Mouse (Mus musculus) left cerebral cortex, adult 6 months (tissue): Measurements from ENCODE around the gene Amer2. TPM values are rescaled to one million over a fixed set of nuclear protein-coding genes. Genes with fewer than 3 reads are reported as not detected.

ENCODE experiments used
- long read RNA-seq, 2 experiments: library from polyadenylated mRNA; unstranded; transcript quantifications; one replicate each; pipeline ENCODE4 v2.0.0; 2019 to 2020
- polyA plus RNA-seq: library from polyadenylated mRNA; unstranded; fragments of <200 nt; fragmentation: Nextera tagmentation; gene quantifications from 2 replicates; pipeline ENCODE4 v1.2.3, GENCODE M21; 2021

Gene Amer2
- polyA plus RNA-seq: 5.6 and 19.6 TPM in 2 replicates
- long read RNA-seq, experiment 1, full-length matches to known transcripts: 22 of 112 reads
- long read RNA-seq, experiment 1, partial matches to known transcripts: 85 of 112 reads
- long read RNA-seq, experiment 1, other reads (novel, unspliced or antisense): 5 of 112 reads
- long read RNA-seq, experiment 2, full-length matches to known transcripts: 15 of 17 reads
- long read RNA-seq, experiment 2, partial matches to known transcripts: 1 of 17 reads
- long read RNA-seq, experiment 2, other reads (novel, unspliced or antisense): 1 of 17 reads

GRCm38 (mm10) chr14:60372821-60373309 is at the start of gene Amer2:
Gene Amer2, plus strand, starts transcription at chr14:60373259.

Other genes starting within 250 kb of the Amer2 start
- gene Atp8a2, start 176.1 kb upstream of the Amer2 start, polyA plus RNA-seq: 12.0 and 15.1 TPM in 2 replicates
- gene Nupl1, start 121.8 kb upstream of the Amer2 start, polyA plus RNA-seq: not detected in 2 replicates
- 18.5 and 20.3 TPM in 2 replicates for gene Gm49336, start 121.8 kb upstream of the Amer2 start, polyA plus RNA-seq
- gene Mtmr6, start 108.0 kb upstream of the Amer2 start, polyA plus RNA-seq: 62.9 and 78.3 TPM in 2 replicates